Mouse (Mus musculus) myocyte (in vitro differentiated cells): Measurements from ENCODE around the gene Tada3.

Source experiments
- E2F4 ChIP-seq: IDR thresholded peaks from one replicate; pipeline ENCODE4 v1.6.1; 2011; ENCODE audit warnings: mild to moderate bottlenecking, control low read depth, moderate library complexity; ENCODE audit not compliant: insufficient read depth
- MAX ChIP-seq: IDR thresholded peaks from one replicate; pipeline ENCODE4 v1.6.1; 2011; ENCODE audit warnings: low read depth, mild to moderate bottlenecking, control low read depth

- no peak for TF ChIP-seq MAX
- no peak for TF ChIP-seq E2F4
These were observed 49.0 kb upstream of the Tada3 start for GRCm38 (mm10) chr6:113426696-113427095.
